Mouse (Mus musculus) adrenal gland, postnatal 10 days (tissue): ENCODE results near the gene 0610012G03Rik. TPM values are rescaled to one million over a fixed set of nuclear protein-coding genes. Genes with fewer than 3 reads are reported as not detected.
"Not testable (repeated sequence)": the region's sequence is repeated elsewhere in the genome, so short reads cannot be mapped to it uniquely, and the experiment has no call there.

ENCODE experiments used
- DNase-seq: peaks from one replicate; pipeline ENCODE4 v3.0.0; 2021; ENCODE audit warnings: mixed read lengths
- long read RNA-seq, 2 experiments: library from polyadenylated mRNA; stranded (forward); transcript quantifications; one replicate each; pipeline ENCODE4 v2.0.0; 2021
- total RNA-seq, 2 experiments: library from RNA; stranded (reverse); gene quantifications; 2 replicates each; pipeline ENCODE4 v1.2.3; 2021

Gene 0610012G03Rik
- 10 to 100 TPM; 55.0 to 58.8 TPM for total RNA-seq
- long read RNA-seq, experiment 1, transcript 0610012G03Rik-201 (1 exons, 1,445 nt), result major isoform, 286 of 286 reads
- long read RNA-seq, experiment 1, partial matches to known transcripts, result 0 of 286 reads
- long read RNA-seq, experiment 1, other reads (novel, unspliced or antisense), result 0 of 286 reads
- long read RNA-seq, experiment 2, transcript 0610012G03Rik-201 (1 exons, 1,445 nt), result major isoform, 210 of 210 reads
- long read RNA-seq, experiment 2, partial matches to known transcripts, result 0 of 210 reads
- long read RNA-seq, experiment 2, other reads (novel, unspliced or antisense), result 0 of 210 reads

- DNase-seq, result peak; percentile 98
Measured at GRCm38 (mm10) chr16:31948345-31948774, at the start of gene 0610012G03Rik, which contains the start of gene Ncbp2. Gene 0610012G03Rik (minus strand): TSS chr16:31948494. Gene Ncbp2 (plus strand): TSS chr16:31948513.

GRCm38 (mm10) chr16:31996371-31996770 is 48.1 kb upstream of the 0610012G03Rik start:
- DNase-seq, result no peak

GRCm38 (mm10) chr16:31993946-31994345 is 45.7 kb upstream of the 0610012G03Rik start:
- DNase-seq, result no peak

GRCm38 (mm10) chr16:31993195-31993594 is 44.9 kb upstream of the 0610012G03Rik start:
- no peak for DNase-seq

- DNase-seq, result no peak
Measured at GRCm38 (mm10) chr16:31992039-31992438, 43.7 kb upstream of the 0610012G03Rik start.

- DNase-seq, result no peak
Measured at GRCm38 (mm10) chr16:31980946-31981345, 32.7 kb upstream of the 0610012G03Rik start.

GRCm38 (mm10) chr16:31979501-31979900 is 31.2 kb upstream of the 0610012G03Rik start:
- no peak for DNase-seq

GRCm38 (mm10) chr16:31975258-31975657 is 27.0 kb upstream of the 0610012G03Rik start:
- DNase-seq, result no peak

- DNase-seq, result no peak
Measured at GRCm38 (mm10) chr16:31963224-31963623, 14.9 kb upstream of the 0610012G03Rik start.

GRCm38 (mm10) chr16:31947901-31948316 is 385 bp downstream of the 0610012G03Rik start:
- DNase-seq, result no peak

GRCm38 (mm10) chr16:31947333-31947732 is 961 bp downstream of the 0610012G03Rik start:
- no peak for DNase-seq

GRCm38 (mm10) chr16:31945986-31946385 is 2.3 kb downstream of the 0610012G03Rik start:
- DNase-seq, result not testable (repeated sequence)

- DNase-seq, result no peak
Measured at GRCm38 (mm10) chr16:31945372-31945771, 2.9 kb downstream of the 0610012G03Rik start.

GRCm38 (mm10) chr16:31944698-31945255 is 3.5 kb downstream of the 0610012G03Rik start:
- no peak for DNase-seq

GRCm38 (mm10) chr16:31943980-31944379 is 4.3 kb downstream of the 0610012G03Rik start:
- DNase-seq, result peak; percentile 88

GRCm38 (mm10) chr16:31940586-31940985 is 7.7 kb downstream of the 0610012G03Rik start:
- DNase-seq, result no peak

- no peak for DNase-seq
Measured at GRCm38 (mm10) chr16:31938856-31939255, 9.4 kb downstream of the 0610012G03Rik start.

- DNase-seq, result no peak
Measured at GRCm38 (mm10) chr16:31936568-31936967, 11.7 kb downstream of the 0610012G03Rik start.

- DNase-seq, result no peak
Measured at GRCm38 (mm10) chr16:31935091-31935979, 13.0 kb downstream of the 0610012G03Rik start.

- DNase-seq, result no peak
Measured at GRCm38 (mm10) chr16:31934550-31935010, 13.7 kb downstream of the 0610012G03Rik start.

- peak; percentile 60 for DNase-seq
Measured at GRCm38 (mm10) chr16:31933751-31934549, 14.3 kb downstream of the 0610012G03Rik start, which contains the start of gene Pigz. Gene Pigz (plus strand): TSS chr16:31933851.
